Mouse (Mus musculus) CH12.LX (cell line): ENCODE data around the gene Dync1i1. TPM values are rescaled to one million over a fixed set of nuclear protein-coding genes. Genes with fewer than 3 reads are reported as not detected.

Experiments used
- DNase-seq: peaks from one replicate; pipeline ENCODE4 v3.0.0-alpha.2; 2013; ENCODE audit errors: extremely low read depth
- H3K27ac ChIP-seq: 2 replicates; pipeline ENCODE4 v1.5.1; 2012; ENCODE audit warnings: low read depth, mild to moderate bottlenecking, control low read depth, moderate library complexity; ENCODE audit not compliant: insufficient read depth
- H3K27me3 ChIP-seq: replicated peaks from 2 replicates; pipeline ENCODE3; 2012; ENCODE audit warnings: inconsistent platforms
- H3K36me3 ChIP-seq, 2 experiments: replicated peaks in 1 of 2; 2 replicates each; pipeline versions ENCODE3 to v1.6.1; 2012; ENCODE audit warnings: inconsistent platforms in 1 of 2, low read length in 1 of 2, mild to moderate bottlenecking in 1 of 2, mixed read lengths in 1 of 2, moderate library complexity in 1 of 2; ENCODE audit not compliant: control insufficient read depth in 1 of 2, insufficient read depth in 1 of 2
- H3K4me1 ChIP-seq, 2 experiments: 2 replicates each; pipeline ENCODE4 v1.6.1; 2012; ENCODE audit warnings: inconsistent platforms in 1 of 2, moderate library complexity in 1 of 2; ENCODE audit not compliant: insufficient read depth in 2 of 2, control insufficient read depth in 1 of 2
- H3K4me2 ChIP-seq: 2 replicates; pipeline ENCODE4 v1.6.1; 2012; ENCODE audit warnings: low read depth, mild to moderate bottlenecking, control low read depth; ENCODE audit not compliant: poor library complexity, insufficient read depth, severe bottlenecking
- H3K4me3 ChIP-seq, 3 experiments: fragments of 150-350 bp in 1 of 3; sonication (generic) in 1 of 3; replicated peaks in 1 of 3; 2 replicates each; pipeline versions ENCODE3 to v1.5.1; 2011 to 2012; ENCODE audit warnings: low read depth in 2 of 3, low read length in 2 of 3, mild to moderate bottlenecking in 2 of 3, moderate library complexity in 2 of 3, control low read depth in 1 of 3, improper control_type of control experiment in 1 of 3, inconsistent platforms in 1 of 3, mixed read lengths in 1 of 3; ENCODE audit not compliant: poor library complexity in 1 of 3
- H3K79me2 ChIP-seq: replicated peaks from 2 replicates; pipeline ENCODE4 v1.6.1; 2012; ENCODE audit warnings: mild to moderate bottlenecking, moderate library complexity; ENCODE audit not compliant: control insufficient read depth, poor library complexity, insufficient read depth, severe bottlenecking; ENCODE audit errors: extremely low read depth
- H3K9ac ChIP-seq: 2 replicates; pipeline ENCODE4 v1.6.1; 2012; ENCODE audit warnings: low read depth, mild to moderate bottlenecking, control low read depth, moderate library complexity; ENCODE audit not compliant: insufficient read depth
- H3K9me3 ChIP-seq: replicated peaks from 2 replicates; pipeline ENCODE3; 2012; ENCODE audit warnings: low read length, inconsistent platforms, mixed read lengths
- CHD1 ChIP-seq: IDR thresholded peaks from 2 replicates; pipeline ENCODE4 v1.6.1; 2012; ENCODE audit warnings: low read depth, low read length, improper control_type of control experiment, inconsistent platforms
- CHD2 ChIP-seq: IDR thresholded peaks from 2 replicates; pipeline ENCODE4 v1.6.1; 2011; ENCODE audit warnings: low read length, improper control_type of control experiment
- E2F4 ChIP-seq: IDR thresholded peaks from 2 replicates; pipeline ENCODE4 v1.6.1; 2011; ENCODE audit warnings: low read depth, low read length, improper control_type of control experiment; ENCODE audit not compliant: insufficient replicate concordance
- ELF1 ChIP-seq: IDR thresholded peaks from 2 replicates; pipeline ENCODE4 v1.6.1; 2014; ENCODE audit warnings: low read depth, mild to moderate bottlenecking, inconsistent platforms, low read length, improper control_type of control experiment
- ETS1 ChIP-seq: conservative IDR thresholded peaks from 2 replicates; pipeline ENCODE4 v1.6.1; 2012; ENCODE audit warnings: low read depth, mild to moderate bottlenecking, inconsistent platforms, low read length, improper control_type of control experiment, moderate library complexity
- JUN ChIP-seq: IDR thresholded peaks from 2 replicates; pipeline ENCODE4 v1.6.1; 2011; ENCODE audit warnings: low read depth, mild to moderate bottlenecking, low read length, improper control_type of control experiment, moderate library complexity; ENCODE audit not compliant: insufficient read depth
- MAX ChIP-seq: IDR thresholded peaks from 2 replicates; pipeline ENCODE4 v1.6.1; 2011; ENCODE audit warnings: low read length, improper control_type of control experiment
- NELFE ChIP-seq: IDR thresholded peaks from 2 replicates; pipeline ENCODE4 v1.6.1; 2011; ENCODE audit warnings: low read depth, low read length, improper control_type of control experiment
- NRF1 ChIP-seq: IDR thresholded peaks from 2 replicates; pipeline ENCODE4 v1.6.1; 2014; ENCODE audit warnings: low read depth, mild to moderate bottlenecking, inconsistent platforms, low read length, improper control_type of control experiment, moderate library complexity
- POLR2AphosphoS2 ChIP-seq: IDR thresholded peaks from 2 replicates; pipeline ENCODE4 v1.6.1; 2011; ENCODE audit warnings: low read depth, low read length, improper control_type of control experiment
- RAD21 ChIP-seq: IDR thresholded peaks from 2 replicates; pipeline ENCODE4 v1.6.1; 2011; ENCODE audit warnings: low read depth, mild to moderate bottlenecking, low read length, improper control_type of control experiment, moderate library complexity
- SIN3A ChIP-seq: IDR thresholded peaks from 2 replicates; pipeline ENCODE4 v1.6.1; 2012; ENCODE audit warnings: low read length, improper control_type of control experiment, inconsistent platforms
- SMC3 ChIP-seq: IDR thresholded peaks from 2 replicates; pipeline ENCODE4 v1.6.1; 2011; ENCODE audit warnings: low read depth, low read length, improper control_type of control experiment
- TBP ChIP-seq: conservative IDR thresholded peaks from 2 replicates; pipeline ENCODE4 v1.6.1; 2011; ENCODE audit warnings: low read depth, low read length, improper control_type of control experiment
- UBTF ChIP-seq: IDR thresholded peaks from 2 replicates; pipeline ENCODE4 v1.6.1; 2012; ENCODE audit warnings: low read depth, mild to moderate bottlenecking, inconsistent platforms, low read length, improper control_type of control experiment, moderate library complexity
- ZC3H11A ChIP-seq: IDR thresholded peaks from 2 replicates; pipeline ENCODE4 v1.6.1; 2012; ENCODE audit warnings: low read depth, mild to moderate bottlenecking, inconsistent platforms, low read length, improper control_type of control experiment
- ZKSCAN1 ChIP-seq: IDR thresholded peaks from 2 replicates; pipeline ENCODE4 v1.6.1; 2012; ENCODE audit warnings: low read depth, inconsistent platforms, low read length, improper control_type of control experiment, borderline replicate concordance
- dilution Hi-C: fragments of 300-500 bp; cut with MboI; formaldehyde crosslinking; loops from 2 replicates; pipeline ENCODE4 v1.14.3; 2020; ENCODE audit warnings: low sequenced_read_pairs; ENCODE audit not compliant: extremely low pct_unique_long_range_greater_than_20kb, extremely low pct_ligation_motif_present
- in situ Hi-C: fragments of 300-500 bp; cut with MboI; formaldehyde crosslinking; loops from 3 replicates; pipeline ENCODE4 v1.14.3; 2019; ENCODE audit warnings: low sequenced_read_pairs, low pct_ligation_motif_present, low pct_unique_long_range_greater_than_20kb, mixed read lengths
- polyA plus RNA-seq: library from polyadenylated mRNA; unstranded; fragments of >175 nt; gene quantifications from 2 replicates; pipeline ENCODE4 v1.2.1, GENCODE M21; 2012; ENCODE audit warnings: low read depth; ENCODE audit not compliant: insufficient read length
- total RNA-seq, 2 experiments: library from RNA; depleted of rRNA; stranded (reverse); fragments of 300-350 nt in 1 of 2; fragments of >200 nt in 1 of 2; gene quantifications; 2 replicates each; pipeline ENCODE4 v1.2.3; 2012 to 2014

The Dync1i1 gene
- total and polyA plus RNA-seq, 3 experiments = not detected

- no peak overlapping the region for H3K4me3 ChIP-seq
- dilution Hi-C loops = no loop called here
- H3K9ac ChIP-seq = no peak overlapping the region
- no peaks in the 10 kb centered on the region for H3K4me1 ChIP-seq
- H3K36me3 ChIP-seq = no peaks in the 10 kb centered on the region
- in situ Hi-C loops = no loop called here
- H3K4me2 ChIP-seq = no peak overlapping the region
- no peaks in the 10 kb centered on the region for H3K79me2 ChIP-seq
- no peak for TF ChIP-seq SIN3A
- TF ChIP-seq POLR2AphosphoS2 = no peak
- TF ChIP-seq CHD2 = no peak
- no peak for TF ChIP-seq NELFE
- TF ChIP-seq MAX = no peak
- no peak for TF ChIP-seq NRF1
- no peak for TF ChIP-seq RAD21
- TF ChIP-seq ETS1 = no peak
- TF ChIP-seq ZKSCAN1 = no peak
- no peak for DNase-seq
- H3K27ac ChIP-seq = no peak overlapping the region
- H3K27me3 ChIP-seq = no peaks in the 10 kb centered on the region
- no peaks in the 10 kb centered on the region for H3K9me3 ChIP-seq
Measured at GRCm38 (mm10) chr6:5723986-5724385, 1.5 kb upstream of the Dync1i1 start.

GRCm38 (mm10) chr6:5726237-5726670, 815 bp downstream of the Dync1i1 start:
- in situ Hi-C loops (no loop called here), dilution Hi-C loops (no loop called here)
- no peak overlapping the region for H3K9ac ChIP-seq
- H3K9me3 ChIP-seq = no peaks in the 10 kb centered on the region
- no peaks in the 10 kb centered on the region for H3K36me3 ChIP-seq
- H3K27me3 ChIP-seq = no peaks in the 10 kb centered on the region
- no peaks in the 10 kb centered on the region for H3K4me1 ChIP-seq
- H3K4me3 ChIP-seq = no peak overlapping the region
- no peak for DNase-seq
- TF ChIP-seq RAD21 (no peak), UBTF (no peak), MAX (no peak), JUN (no peak), ZC3H11A (no peak), ELF1 (no peak), TBP (no peak), SIN3A (no peak), SMC3 (no peak), CHD1 (no peak), E2F4 (no peak)
- H3K27ac ChIP-seq = no peak overlapping the region
- no peak overlapping the region for H3K4me2 ChIP-seq
- no peaks in the 10 kb centered on the region for H3K79me2 ChIP-seq
